Mouse (Mus musculus): Measurements from ENCODE around the gene Wbp11. TPM values are rescaled to one million over a fixed set of nuclear protein-coding genes. Genes with fewer than 3 reads are reported as not detected.

Gene Wbp11
- polyA plus RNA-seq, 1 experiment from 2014 or later, result 126 TPM

DNA sequence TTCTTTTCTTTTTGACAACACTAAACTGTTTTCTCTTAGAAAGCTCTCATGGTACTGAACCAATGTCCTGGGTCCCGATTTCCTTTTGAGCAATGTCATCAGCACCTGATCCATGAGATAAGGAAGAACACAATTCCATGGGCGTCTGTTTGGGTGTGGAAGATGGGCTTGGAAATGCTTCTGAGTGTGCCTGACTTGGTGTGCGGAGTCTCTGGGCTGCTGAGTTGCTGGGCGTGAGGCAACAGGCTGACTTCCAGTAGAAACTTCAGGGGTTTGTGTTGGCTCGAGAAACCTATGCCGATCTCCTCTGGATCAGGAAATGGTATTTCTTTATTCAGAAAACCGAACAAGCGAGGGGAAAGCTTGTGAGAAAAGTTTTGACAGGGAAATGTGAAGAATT is 58.9 kb downstream of the Wbp11 start:
- Histone ChIP-seq H3K27ac (replicated peaks) (no peak overlapping the region), H3K27me3 (no peaks in the 10 kb centered on the region), H3K4me1 (no peaks in the 10 kb centered on the region), H3K9me3 (no peaks in the 10 kb centered on the region), H3K36me3 (no peaks in the 10 kb centered on the region), H3K4me2 (replicated peaks) (no peak overlapping the region), H3K4me3 (no peak overlapping the region), H3K9ac (replicated peaks) (no peak overlapping the region)
- WGBS, result 88% methylated on average over 8 of the region's 8 CpGs
- ATAC-seq (ENCODE audit: low FRiP score, low read depth), result no peak

- Histone ChIP-seq H3K9me3 (no peaks in the 10 kb centered on the region), H3K27me3 (no peaks in the 10 kb centered on the region), H3K27ac (replicated peaks) (no peak overlapping the region), H3K36me3 (no peaks in the 10 kb centered on the region), H3K4me2 (replicated peaks) (no peak overlapping the region), H3K4me3 (no peak overlapping the region), H3K9ac (replicated peaks) (no peak overlapping the region), H3K4me1 (no peaks in the 10 kb centered on the region)
- no peak for ATAC-seq (ENCODE audit: low FRiP score, low read depth)
- 78% methylated on average over 1 of the region's 1 CpGs for WGBS
Observed at GRCm38 (mm10) chr6:136763912-136764311, 64.1 kb downstream of the Wbp11 start.

Small RNA genes lying within 50 kb of the gene (microRNA-seq; reads per million reads assigned to microRNA genes)
- gene Gm44364, result not detected

Other genes starting within 250 kb of the Wbp11 start
- 0.84 TPM in 2 replicates for gene Plbd1, start 166.3 kb downstream of the Wbp11 start, polyA plus RNA-seq (2016; fragmentation: Nextera tagmentation; extraction: Ambion mirVana)
- gene Gucy2c, start 46.5 kb downstream of the Wbp11 start, polyA plus RNA-seq (2016; fragmentation: Nextera tagmentation; extraction: Ambion mirVana), result 0.39 and 0.64 TPM in 2 replicates
- gene Hist4h4, start 23.8 kb downstream of the Wbp11 start, polyA plus RNA-seq (2016; fragmentation: Nextera tagmentation; extraction: Ambion mirVana), result 0.84 and 0.94 TPM in 2 replicates
- gene H2afj, start 20.0 kb downstream of the Wbp11 start, polyA plus RNA-seq (2016; fragmentation: Nextera tagmentation; extraction: Ambion mirVana), result 114 and 117 TPM in 2 replicates
- 2.0 and 2.3 TPM in 2 replicates for gene BC049715, start 607 bp downstream of the Wbp11 start, polyA plus RNA-seq (2016; fragmentation: Nextera tagmentation; extraction: Ambion mirVana)
- gene Smco3, start 7.2 kb upstream of the Wbp11 start, polyA plus RNA-seq (2016; fragmentation: Nextera tagmentation; extraction: Ambion mirVana), result 0.24 and 0.79 TPM in 2 replicates
- 0.56 and 0.69 TPM in 2 replicates for gene Art4, start 29.5 kb upstream of the Wbp11 start, polyA plus RNA-seq (2016; fragmentation: Nextera tagmentation; extraction: Ambion mirVana)
- 7.2 and 10.9 TPM in 2 replicates for gene Mgp, start 47.6 kb upstream of the Wbp11 start, polyA plus RNA-seq (2016; fragmentation: Nextera tagmentation; extraction: Ambion mirVana)
- not detected in 2 replicates for gene Erp27, start 93.9 kb upstream of the Wbp11 start, polyA plus RNA-seq (2016; fragmentation: Nextera tagmentation; extraction: Ambion mirVana)
- not detected in 2 replicates for gene Pde6h, start 95.6 kb upstream of the Wbp11 start, polyA plus RNA-seq (2016; fragmentation: Nextera tagmentation; extraction: Ambion mirVana)
- gene Arhgdib, start 113.7 kb upstream of the Wbp11 start, polyA plus RNA-seq (2016; fragmentation: Nextera tagmentation; extraction: Ambion mirVana), result 17.9 and 23.1 TPM in 2 replicates

All from midbrain, embryonic 12.5 days (tissue).